Mouse (Mus musculus) cerebellum, adult 9-10 months (tissue): ENCODE data around the gene Mad2l1bp.

ENCODE experiments used
- DNase-seq: peaks from one replicate; pipeline ENCODE4 v3.0.0; 2022

Mad2l1bp gene

DNA sequence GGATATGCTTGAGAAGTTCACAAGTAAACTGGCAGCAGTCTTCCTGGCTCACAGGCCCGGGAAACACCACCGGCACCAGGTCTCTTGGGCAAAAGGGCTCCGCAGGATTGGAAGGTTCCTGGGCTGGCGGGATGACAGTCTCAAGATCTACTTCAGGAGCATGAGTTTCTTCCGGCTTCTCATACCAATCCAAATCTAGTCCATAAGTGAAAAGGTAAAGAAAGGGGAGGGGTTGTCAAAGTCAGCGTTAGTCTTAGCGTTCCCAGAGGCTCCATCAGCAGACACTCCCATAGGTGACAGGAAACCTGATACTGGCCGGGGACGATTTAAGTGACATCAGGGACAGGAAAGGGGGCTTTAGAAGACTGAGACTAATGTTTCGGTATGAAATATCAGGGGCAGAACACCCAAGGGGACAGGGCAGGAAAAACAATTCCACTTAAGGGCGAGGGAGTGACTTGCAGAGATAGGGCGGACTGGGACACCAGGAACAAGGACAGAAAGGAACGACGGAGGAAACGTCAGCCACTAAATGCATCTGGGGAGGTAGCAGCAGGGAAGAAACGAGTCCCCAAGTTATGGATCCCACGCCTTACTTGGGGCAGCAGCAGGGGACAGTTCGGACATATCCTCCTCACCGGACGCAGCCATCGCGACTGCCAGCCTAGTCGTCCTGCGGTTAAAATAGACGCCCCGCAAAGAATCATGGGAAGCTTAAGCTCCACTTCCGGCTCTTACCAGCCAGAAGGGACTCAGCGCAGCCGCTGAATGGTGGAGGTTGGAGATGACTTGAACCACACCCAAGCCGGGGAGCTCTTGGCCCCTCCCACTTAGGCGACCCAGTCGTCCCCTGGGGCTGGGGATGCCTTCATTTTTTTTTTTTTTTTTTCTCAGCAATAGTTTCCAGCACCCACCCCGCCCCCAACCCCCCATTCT, at the start of gene Mad2l1bp:
TSS of gene Mad2l1bp (minus strand) at position 707 of the 936 bp plus-strand sequence.
- DNase-seq: peak; percentile 87

DNA sequence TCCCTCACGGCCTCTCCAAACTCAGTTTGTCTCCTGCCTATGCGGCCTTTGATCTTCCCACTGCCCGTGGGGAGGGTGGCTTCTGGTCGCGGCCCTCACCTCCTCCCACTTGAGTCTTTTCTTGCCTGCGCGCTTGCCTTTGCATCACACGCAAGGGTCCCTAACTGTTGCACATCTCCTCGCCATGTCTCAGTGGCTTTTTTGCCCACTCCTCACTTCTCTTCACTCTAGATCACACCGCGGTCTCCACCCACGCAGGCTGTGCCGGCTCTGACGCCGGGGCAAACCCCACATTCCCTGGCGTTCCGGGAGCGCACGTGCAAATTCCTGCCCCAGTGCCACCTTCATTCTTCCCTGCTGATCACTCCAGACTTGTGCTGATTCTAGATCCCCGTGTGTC, 49.7 kb upstream of the Mad2l1bp start:
- DNase-seq: no peak

DNA sequence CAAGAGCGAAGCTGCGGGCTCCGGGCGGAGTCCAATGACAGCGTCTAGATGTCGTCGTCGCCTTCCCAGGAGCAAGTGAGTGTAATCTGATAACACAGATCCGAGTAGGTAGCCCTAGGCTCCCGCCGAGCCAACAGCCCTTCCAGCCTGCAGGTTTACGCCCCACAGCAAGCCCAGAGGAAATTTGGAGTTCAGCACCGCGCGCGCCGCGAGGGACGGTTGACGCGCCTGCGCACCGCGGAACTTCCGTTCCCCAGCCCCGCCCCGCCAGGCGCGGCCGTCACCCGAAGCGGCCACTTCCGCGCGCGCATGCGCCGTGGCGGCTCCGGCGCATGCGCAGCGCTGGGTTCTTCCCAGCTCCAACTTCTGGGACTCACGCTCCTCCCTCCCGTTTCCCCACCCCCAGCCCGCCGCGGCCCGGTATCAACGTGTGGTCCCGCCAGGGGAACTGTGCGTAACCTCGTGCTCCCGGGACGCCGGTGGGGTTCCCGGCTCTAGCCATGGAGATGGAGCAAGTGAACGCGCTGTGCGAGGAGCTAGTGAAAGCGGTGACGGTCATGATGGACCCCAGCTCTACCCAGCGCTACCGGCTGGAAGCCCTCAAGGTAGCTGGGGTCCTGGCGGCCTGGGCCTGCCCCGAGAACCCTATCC, 49.2 kb upstream of the Mad2l1bp start, which contains the start of the genes Polh and Xpo5:
TSS of gene Polh (minus strand) at position 225 of the 651 bp plus-strand sequence.
TSS of gene Xpo5 (plus strand) at position 362 of the 651 bp plus-strand sequence.
- peak; percentile 93 for DNase-seq

DNA sequence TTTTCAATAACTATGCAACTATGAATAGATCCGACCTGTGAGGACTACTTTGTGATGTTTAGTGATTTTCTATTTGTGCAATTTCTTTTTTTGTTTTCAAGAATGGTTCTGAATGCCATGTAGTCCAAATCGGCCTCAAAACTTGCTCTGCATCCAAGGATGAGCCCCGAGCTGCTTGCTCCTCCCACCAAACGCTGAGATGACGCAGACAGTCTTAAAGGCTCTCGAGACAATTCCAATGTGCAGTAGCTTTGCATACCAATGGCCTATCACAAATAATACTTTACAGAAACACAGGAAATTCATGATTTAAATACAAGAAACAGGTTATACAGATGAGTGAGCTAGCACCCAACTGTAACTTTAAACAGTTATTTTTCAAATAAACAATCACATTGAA, 47.8 kb upstream of the Mad2l1bp start:
- no peak for DNase-seq

DNA sequence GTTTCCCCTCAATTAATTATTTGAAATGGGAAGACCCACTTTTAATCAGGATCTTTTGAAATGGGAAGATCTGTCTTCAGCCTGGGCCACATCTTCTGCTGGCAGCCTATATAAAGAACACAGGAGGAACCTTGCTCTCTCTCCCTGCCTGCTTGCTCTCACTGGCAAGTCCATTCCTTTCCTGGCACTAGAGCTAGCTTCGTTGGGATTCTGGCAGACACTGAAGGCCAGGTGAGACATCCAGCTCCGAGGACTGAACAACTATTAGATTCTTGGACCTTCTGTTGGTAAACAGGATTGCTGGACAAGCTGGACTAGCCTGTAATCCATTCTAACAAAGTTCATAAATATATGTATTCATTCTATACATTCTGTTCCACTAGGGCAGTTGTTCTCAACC, 35.5 kb upstream of the Mad2l1bp start:
- DNase-seq: no peak

DNA sequence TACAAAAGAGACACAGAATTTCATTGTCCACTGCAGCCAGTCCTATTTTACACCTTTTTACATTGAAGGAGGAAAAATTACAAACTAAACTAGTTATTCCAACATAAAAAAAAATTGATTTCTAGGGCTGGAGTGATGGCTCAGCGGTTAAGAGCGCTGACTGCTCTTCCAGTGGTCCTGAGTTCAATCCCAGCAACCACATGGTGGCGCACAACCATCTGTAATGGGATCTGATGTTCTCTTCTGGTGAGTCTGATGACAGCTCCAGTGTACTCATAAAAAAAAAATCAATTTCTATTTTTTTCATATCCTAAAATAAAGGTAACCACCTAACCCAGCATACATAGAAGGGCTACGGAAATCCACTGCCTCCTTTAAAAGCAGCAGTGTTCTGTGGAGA, 28.9 kb upstream of the Mad2l1bp start:
- DNase-seq: no peak

DNA sequence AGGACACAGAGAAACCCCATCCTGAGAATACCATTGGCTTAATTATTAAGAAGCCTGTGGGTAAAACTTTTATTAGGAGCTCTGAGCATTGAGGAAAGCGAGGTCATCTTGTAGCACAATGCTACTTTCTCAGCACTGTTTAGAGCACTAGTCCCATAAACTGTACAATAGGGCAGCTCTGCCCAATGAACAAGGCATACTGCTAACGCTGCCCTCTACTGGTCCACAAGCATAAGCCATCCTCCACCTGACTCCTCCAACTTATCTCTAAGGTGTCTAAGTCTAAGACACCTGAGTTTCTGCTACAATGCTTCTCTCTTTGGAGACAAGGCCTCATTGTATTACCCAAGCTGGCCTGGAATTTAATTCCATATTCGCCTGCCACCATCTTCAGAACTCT, 17.2 kb upstream of the Mad2l1bp start:
- peak; percentile 32 for DNase-seq

DNA sequence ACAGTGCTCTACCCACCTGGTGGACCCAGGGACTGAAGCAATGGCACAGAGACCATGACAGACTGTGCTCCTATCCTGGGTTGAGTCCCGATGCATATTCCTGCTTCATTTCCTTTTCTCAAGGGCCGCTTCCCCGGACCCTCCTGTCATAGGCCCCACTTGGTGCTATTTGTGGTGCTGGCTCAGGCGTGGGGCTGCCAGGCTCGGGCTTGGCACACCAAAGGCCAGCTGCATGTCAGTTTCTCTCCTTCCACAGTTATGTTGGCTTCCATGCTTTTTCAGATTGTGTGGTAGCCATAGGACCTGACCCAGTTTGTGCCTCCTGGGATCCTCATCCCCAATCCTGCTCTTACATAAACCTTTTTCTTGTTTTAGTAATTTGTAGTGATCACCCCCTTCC, 15.4 kb upstream of the Mad2l1bp start:
- no peak for DNase-seq

DNA sequence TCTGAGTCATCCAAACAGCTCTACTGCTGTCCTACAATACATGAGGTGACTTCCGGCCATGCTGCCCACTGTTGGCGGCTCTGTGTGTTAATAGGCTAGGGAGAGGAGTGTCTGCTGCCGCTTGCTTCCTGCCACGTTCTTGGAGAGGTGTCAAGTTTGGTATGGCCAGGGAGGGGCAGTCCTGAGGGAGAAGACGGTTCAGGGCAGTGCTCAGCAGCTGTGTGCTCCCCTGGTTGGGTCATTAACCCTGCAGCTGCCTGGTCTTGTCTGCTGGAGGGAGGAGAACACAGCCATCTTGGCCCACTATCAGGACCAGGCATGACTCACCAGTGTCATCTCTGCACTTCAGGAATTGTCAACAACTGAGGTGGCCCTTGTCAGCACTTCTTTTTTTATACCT, 15.0 kb upstream of the Mad2l1bp start:
- peak; percentile 28 for DNase-seq

DNA sequence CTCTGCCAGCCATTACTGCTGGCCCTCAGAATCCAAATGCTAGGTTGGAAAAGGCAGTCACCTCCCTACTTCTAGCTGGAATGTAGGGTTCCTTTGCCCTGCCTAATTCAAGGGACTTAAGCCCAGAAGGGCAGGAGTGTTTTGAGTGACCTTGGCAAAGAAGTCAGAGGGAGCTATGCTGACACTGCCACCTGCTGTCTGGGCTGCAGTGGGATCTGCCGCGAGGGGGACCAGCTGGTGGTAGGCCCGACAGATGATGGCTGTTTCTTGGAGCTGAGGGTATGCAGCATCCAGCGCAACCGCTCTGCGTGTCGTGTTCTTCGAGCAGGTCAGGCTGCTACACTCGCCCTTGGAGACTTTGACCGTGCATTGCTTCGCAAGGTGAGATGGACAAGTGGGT, 13.7 kb upstream of the Mad2l1bp start:
- DNase-seq: peak; percentile 28

DNA sequence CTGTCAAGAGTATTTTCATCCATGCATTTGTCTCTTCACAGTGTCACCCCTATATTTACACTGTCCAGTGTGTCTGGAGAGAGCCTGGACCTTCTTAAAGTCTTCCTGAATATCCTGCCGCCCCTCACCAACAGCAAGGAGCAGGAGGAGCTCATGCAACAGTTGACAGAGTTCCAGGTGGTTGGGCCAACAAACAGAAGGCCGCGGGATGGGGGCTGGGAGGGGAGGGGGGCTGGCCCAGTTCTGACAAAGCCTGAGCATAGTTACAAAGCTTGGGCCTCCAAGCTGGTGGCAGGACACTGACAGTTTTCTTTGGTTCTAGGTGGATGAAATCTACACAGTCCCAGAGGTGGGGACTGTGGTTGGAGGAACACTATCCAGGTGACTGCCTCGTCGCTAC, 12.9 kb upstream of the Mad2l1bp start:
- no peak for DNase-seq

DNA sequence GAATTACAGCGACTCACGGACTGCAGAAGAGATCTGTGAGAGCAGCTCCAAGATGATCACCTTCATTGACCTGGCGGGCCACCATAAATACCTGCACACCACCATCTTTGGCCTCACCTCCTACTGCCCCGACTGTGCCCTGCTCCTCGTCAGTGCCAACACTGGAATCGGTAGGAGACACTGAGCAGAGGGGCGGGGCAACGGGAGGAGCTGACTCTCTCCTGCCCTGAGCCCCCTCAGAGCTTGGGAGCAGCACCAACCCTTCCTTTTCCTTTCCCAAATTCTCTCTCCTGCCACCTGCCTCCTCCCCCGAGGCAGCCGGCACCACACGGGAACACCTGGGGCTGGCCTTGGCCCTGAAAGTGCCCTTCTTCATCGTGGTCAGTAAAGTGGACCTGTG, 12.1 kb upstream of the Mad2l1bp start:
- DNase-seq: no peak

DNA sequence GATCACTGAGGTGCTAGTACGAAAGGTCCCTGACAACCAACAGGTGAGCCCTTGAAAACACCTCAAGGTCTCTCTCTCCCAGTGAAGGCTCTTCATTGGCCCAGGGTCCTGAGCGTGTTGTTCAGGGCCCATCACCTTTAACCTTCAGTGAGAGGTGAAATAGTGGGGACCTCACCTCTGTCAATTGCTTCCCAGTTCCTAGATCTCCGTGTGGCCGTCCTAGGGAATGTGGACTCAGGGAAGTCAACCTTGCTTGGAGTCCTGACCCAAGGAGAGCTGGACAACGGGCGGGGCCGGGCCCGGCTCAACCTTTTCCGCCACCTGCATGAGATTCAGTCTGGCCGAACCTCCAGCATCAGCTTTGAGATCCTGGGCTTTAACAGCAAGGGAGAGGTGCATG, 11.4 kb upstream of the Mad2l1bp start:
- no peak for DNase-seq

DNA sequence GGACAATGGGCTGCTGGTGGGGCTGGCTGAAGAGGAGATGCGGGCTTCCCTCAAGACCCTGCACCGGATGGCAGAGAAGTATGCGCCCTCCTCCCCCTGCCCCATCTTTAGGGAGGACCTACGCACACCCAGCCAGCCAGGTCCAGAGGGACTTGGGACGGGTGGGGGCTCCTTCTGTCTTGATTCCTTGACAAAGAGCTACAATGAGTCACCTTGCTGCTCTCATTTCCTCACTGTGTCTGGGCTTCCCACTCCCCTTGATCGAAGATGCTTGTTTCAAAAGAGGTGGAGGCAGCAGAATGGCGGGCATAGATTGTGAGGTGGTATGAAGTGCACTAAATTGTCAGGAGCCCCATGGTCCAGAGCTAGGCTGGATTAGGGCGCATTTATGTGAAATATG, 10.9 kb upstream of the Mad2l1bp start:
- peak; percentile 25 for DNase-seq

DNA sequence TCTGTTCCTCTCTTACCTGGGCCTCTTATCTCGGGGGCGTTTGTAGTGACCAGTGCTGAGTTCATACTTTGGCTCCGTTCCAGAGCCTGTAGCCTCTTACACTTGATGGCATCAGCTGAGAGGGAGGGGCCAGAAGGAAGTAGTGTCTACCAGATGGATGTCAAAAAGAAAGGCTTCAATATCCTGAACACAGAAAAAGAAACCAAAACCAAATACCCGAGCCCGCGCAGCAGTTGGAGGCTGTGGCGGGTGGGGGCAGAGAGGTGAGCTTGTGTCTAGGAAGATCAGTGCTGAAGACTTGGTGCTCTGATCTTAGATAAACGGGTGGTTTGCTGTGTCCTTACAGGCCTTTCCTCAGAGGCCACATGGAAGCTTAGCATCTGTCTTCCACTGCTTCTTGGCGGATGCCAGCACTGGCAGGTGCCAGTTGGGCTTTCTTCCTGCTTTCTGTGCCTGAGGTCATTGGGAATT, 9.6 kb upstream of the Mad2l1bp start:
- peak; percentile 60 for DNase-seq

DNA sequence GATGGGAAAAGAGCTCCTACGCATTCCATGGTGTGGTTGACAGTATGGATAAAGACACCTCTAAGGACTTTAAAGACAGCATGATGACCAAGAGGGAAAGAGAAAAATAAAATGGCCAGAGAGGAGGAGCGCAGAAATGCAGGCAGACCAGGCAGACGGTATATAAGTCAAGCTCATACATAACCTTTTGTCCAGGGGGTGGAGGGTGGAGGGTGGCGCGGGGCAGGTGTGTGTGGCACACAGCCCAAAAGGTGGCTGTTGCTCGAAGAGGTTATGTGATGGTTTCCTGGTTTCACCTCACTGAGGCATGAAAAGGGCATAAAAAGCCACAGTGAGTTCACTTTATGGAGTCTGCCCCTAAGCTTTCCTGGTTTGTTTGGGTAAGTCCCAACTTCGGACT, 9.2 kb upstream of the Mad2l1bp start:
- peak; percentile 53 for DNase-seq

DNA sequence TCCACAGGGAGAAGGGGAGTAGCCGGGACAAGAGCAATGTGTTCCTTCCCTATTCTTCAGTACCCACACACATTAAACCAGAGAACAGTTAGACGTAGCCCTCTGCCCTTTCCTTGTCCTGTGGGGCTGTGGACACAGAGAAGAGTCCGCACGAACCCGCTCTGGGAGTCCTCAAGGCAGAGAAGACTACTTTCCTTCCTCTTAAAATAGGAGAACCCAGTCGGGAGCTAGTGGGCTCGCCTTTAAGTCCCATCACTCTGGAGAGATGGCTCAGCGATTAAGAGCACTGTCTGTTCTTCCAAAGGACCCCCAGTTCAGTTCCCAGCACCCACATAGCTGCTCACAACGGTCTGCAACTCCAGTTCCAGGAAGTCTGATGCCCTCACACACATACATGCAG, 8.4 kb upstream of the Mad2l1bp start:
- DNase-seq: no peak

DNA sequence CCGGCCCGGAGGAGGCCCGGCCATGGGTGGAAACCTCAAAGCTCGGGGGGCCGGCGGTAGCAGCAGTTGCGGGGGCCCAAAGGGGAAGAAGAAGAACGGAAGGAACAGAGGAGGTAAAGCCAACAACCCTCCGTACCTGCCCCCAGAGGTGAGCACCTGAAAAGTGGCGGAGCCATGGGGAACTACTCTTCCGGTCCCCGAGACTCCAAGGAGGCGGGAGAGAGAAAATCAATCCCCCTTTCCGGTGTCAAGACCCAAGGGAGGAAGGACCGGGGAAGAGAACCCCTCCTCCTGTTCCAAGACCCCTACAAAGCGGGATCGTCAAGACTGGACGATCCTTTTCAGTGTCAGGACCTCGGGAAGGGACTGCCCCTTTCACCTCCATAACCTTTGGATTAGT, 7.8 kb upstream of the Mad2l1bp start:
- DNase-seq: no peak

DNA sequence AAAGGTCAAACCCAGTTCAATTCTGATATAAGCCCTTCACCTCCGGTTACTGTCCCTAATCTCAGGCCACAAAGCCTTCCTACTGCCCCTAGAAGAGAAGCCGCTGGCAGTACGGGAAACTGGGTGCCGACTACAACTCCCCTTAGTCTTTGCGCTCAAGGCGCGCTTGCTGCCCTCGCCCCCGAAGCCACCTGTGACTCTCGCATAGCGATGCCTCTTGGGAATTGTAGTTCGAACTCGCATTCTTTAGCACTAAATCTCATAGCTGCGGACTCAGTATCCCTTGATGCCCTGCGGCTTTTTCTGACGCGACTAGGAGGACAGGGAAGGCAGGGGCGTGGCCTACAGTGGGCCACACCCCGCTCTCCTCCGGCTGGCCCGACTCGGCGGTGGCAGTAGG, 7.3 kb upstream of the Mad2l1bp start, which contains the start of gene Gtpbp2:
TSS of gene Gtpbp2 (plus strand) at position 347 of the 400 bp plus-strand sequence.
- peak; percentile 100 for DNase-seq

DNA sequence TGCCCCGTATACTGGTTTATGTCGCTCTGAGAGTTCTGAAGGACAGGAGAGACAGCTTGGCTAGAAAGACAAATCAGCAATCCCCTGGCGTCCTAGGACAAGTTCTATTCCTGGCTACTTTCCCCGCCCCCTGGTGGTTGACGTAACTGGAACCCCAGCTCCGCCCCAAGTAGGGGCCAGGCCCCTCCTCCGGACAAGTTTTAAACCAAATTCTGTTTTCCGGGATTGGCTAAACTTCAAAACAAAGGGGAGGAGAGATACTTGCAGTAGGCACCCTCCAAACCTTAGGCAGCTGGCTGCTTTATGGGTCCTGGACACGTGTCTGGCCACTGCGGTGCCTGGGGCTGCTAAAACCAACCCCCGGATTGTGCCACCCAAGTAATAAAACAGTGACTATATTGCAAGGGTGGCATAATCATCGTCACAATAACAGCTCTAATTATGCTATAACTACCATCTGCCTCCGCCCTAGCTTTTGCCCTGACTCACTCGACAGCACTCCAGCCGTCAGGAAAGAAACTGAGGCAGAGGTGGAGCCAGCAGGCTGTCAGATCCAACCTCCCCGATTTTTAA, 6.8 kb upstream of the Mad2l1bp start:
- DNase-seq: peak; percentile 90

DNA sequence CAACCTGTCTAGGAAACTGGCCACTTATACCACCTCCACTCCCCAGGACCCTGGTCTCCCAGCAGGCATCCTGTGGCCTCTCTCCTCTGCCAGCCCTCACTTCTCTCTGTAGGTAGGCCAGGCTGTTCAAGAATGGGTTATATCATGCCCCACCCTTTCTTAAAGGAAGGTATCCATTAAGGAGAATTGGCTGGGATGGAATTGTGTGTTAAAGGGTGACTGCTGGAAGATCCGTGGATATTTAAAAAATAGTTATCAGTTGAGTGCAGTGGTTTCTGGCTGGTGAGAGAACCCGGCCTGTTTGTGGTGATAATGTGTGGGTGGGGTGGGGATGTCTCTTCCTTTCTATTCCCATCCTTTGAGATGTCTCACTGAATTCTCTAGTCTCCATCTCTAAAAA, 5.9 kb upstream of the Mad2l1bp start:
- DNase-seq: peak; percentile 57

DNA sequence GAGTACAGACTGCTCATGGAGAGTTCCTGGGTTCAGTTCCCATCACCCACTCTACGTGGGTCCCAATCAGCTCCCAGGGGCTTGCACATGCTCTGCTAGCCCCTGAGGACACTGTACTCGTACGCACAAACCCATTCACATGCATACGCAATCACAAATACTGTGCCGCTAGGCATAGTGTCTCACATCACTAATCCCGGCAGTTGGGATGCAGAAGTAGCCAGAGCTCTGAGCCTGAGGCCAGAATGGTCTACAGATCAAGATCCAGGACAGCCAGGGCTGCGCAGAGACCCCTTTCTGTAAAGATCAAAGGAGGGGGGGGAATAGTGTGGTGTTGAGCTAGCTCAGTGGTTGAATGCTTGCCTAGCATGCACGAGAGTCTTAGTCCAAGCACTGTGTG, 3.8 kb upstream of the Mad2l1bp start:
- DNase-seq: peak; percentile 26

DNA sequence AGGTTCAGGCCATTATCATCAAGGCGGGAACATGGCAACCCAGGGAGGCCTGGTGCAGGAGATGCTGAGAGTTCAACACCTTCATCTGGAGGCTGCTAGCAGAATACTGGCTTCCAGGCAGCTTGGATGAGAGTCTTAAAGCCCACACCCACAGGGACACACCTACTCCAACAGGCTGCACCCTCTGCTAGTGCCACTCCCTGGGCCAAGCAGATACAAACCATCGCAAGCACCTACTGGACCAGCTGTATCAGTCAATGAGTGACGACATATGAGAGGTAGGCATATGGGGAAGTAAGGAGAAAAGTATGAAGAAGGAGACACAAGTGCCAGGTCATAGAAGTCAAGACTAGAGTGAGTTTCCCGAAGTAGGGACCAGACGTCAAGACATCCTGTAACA, 3.3 kb upstream of the Mad2l1bp start:
- DNase-seq: no peak

DNA sequence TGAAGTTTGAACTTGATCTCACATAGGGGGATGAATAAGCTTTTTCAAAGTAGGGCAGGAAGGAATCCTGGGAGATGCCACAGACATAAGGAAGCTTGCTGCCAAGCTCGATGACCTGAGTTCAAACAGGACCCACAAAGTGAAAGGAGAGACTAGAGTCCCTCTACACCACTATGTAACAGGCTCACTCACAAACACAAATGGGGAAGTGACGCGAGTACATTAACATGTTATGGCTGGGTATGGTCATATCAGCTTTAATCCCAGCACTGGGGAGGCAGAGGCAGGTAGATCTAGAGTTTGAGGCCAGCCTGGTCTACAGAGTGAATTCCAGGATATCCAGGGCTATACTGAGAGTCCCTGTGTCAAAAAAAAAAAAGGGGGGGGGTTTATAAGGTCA, 983 bp upstream of the Mad2l1bp start:
- no peak for DNase-seq
